Mouse (Mus musculus) lung, postnatal 0 days (tissue): ENCODE results near the gene Kdm1a. TPM values are rescaled to one million over a fixed set of nuclear protein-coding genes. Genes with fewer than 3 reads are reported as not detected.

Experiments
- ATAC-seq: fragments of 200-750 bp; cut with Nextera tagmentation; 2 replicates; pipeline ENCODE4 v1.8.0; 2017; ENCODE audit warnings: moderate library complexity
- DNase-seq: peaks from one replicate; pipeline ENCODE4 v3.0.0-alpha.2; 2016; ENCODE audit warnings: low spot score
- H3K27ac ChIP-seq: fragments of 300-500 bp; sonication (generic); 2 replicates; pipeline ENCODE4 v1.5.1; 2014; ENCODE audit warnings: antibody characterized with exemption, mild to moderate bottlenecking, low read length, mixed read lengths
- H3K27me3 ChIP-seq: fragments of 300-500 bp; sonication (generic); replicated peaks from 2 replicates; pipeline ENCODE4 v1.6.1; 2014; ENCODE audit warnings: low read length, mixed read lengths; ENCODE audit not compliant: insufficient read depth
- H3K36me3 ChIP-seq: fragments of 300-500 bp; sonication (generic); 2 replicates; pipeline ENCODE4 v1.6.1; 2014; ENCODE audit warnings: low read length, mixed read lengths; ENCODE audit not compliant: insufficient read depth
- H3K4me1 ChIP-seq: fragments of 300-500 bp; sonication (generic); 2 replicates; pipeline ENCODE4 v1.6.1; 2014; ENCODE audit warnings: antibody characterized with exemption, low read depth, low read length, mixed read lengths; ENCODE audit not compliant: insufficient read depth
- H3K4me2 ChIP-seq: fragments of 300-500 bp; sonication (generic); replicated peaks from 2 replicates; pipeline ENCODE4 v1.6.1; 2014; ENCODE audit warnings: low read depth, mild to moderate bottlenecking, low read length, moderate library complexity, mixed read lengths
- H3K4me3 ChIP-seq: fragments of 300-500 bp; sonication (generic); 2 replicates; pipeline ENCODE4 v1.5.1; 2014; ENCODE audit warnings: low read depth, low read length
- H3K9ac ChIP-seq: fragments of 300-500 bp; sonication (generic); replicated peaks from 2 replicates; pipeline ENCODE4 v1.6.1; 2014; ENCODE audit warnings: low read depth, mild to moderate bottlenecking
- H3K9me3 ChIP-seq: fragments of 300-500 bp; sonication (generic); 2 replicates; pipeline ENCODE4 v1.6.1; 2016; ENCODE audit warnings: low read length, mixed read lengths
- CTCF ChIP-seq: IDR thresholded peaks from 2 replicates; pipeline ENCODE4 v1.5.1; 2016; ENCODE audit warnings: antibody characterized with exemption, mild to moderate bottlenecking
- EP300 ChIP-seq: IDR thresholded peaks from 2 replicates; pipeline ENCODE4 v1.6.1; 2016; ENCODE audit warnings: antibody characterized with exemption, mild to moderate bottlenecking, control low read depth
- WGBS: fragments of 180-500 bp; shearing (Covaris S2); extraction: QIAGEN DNeasy Blood & Tissue Kit; methylation state at CpG from one replicate; pipeline ENCODE4 v1.1.7; 2014; 5-methylcytosine and 5-hydroxymethylcytosine counted together
- polyA plus RNA-seq: library from polyadenylated mRNA; unstranded; fragments of >200 nt; fragmentation: Nextera tagmentation; extraction: Ambion mirVana; gene quantifications from 2 replicates; pipeline ENCODE4 v1.2.1, GENCODE M21; 2015

The Kdm1a gene
- polyA plus RNA-seq, 1 experiment from 2014 or later: 21.0 TPM

DNA sequence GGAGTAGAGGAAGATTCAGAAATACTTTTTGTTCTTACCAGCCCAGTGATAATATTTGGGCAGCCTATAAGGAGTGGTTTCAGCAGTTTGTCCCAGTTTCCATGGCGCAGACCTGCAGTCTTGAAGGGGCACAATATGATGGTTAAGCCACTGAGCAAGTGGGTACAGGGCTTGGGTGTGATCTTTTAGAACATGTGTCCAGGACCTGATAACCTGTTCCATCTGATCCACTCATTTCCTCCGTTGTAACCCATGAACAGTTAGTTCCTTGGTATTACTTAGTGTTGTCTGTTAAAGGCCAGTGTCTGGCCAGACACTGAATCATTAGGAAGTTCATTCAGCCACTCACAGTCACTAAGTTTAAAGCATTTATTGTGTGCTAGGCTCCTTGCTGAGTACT is 78.2 kb downstream of the Kdm1a start:
- H3K9me3 ChIP-seq: no peaks in the 10 kb centered on the region
- H3K4me2 ChIP-seq: no peak overlapping the region
- no peak overlapping the region for H3K4me3 ChIP-seq

DNA sequence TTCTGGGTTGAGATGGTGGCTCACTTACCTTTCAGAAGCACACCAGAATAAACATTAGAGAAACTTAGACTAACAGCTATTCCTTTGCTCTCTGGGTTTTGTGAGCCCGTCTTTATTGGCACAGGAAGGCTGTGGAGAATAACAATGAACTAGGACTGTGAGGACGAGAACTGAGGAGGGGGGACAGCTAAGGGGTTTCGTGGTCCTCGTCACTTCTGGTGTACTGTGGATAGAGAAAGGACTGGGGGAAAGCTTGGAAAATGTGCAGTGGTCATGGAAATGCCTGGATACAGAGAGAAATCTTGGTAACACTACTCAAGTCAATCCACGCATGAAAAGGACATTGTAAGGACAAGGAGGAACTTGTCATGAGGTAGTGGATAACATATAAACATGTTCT is 80.6 kb downstream of the Kdm1a start:
- H3K27ac ChIP-seq: no peak overlapping the region
- no peak overlapping the region for H3K4me3 ChIP-seq
- H3K36me3 ChIP-seq: no peaks in the 10 kb centered on the region
- WGBS: 62% methylated on average over 5 of the region's 5 CpGs
- ATAC-seq: no peak
- TF ChIP-seq CTCF: no peak
- no peak for TF ChIP-seq EP300
- no peaks in the 10 kb centered on the region for H3K4me1 ChIP-seq
- no peaks in the 10 kb centered on the region for H3K27me3 ChIP-seq
- H3K9ac ChIP-seq: no peak overlapping the region
- no peak for DNase-seq
- no peak overlapping the region for H3K4me2 ChIP-seq
- no peaks in the 10 kb centered on the region for H3K9me3 ChIP-seq

More for the DNA sequence above, 78.2 kb downstream of the Kdm1a start:
- 88% methylated on average over 2 of the region's 2 CpGs for WGBS
- H3K9ac ChIP-seq: no peak overlapping the region
- H3K27me3 ChIP-seq: no peaks in the 10 kb centered on the region
- DNase-seq: no peak
- H3K4me1 ChIP-seq: no peaks in the 10 kb centered on the region
- TF ChIP-seq CTCF (no peak), EP300 (no peak)
- no peak overlapping the region for H3K27ac ChIP-seq
- no peak for ATAC-seq
- H3K36me3 ChIP-seq: no peaks in the 10 kb centered on the region

DNA sequence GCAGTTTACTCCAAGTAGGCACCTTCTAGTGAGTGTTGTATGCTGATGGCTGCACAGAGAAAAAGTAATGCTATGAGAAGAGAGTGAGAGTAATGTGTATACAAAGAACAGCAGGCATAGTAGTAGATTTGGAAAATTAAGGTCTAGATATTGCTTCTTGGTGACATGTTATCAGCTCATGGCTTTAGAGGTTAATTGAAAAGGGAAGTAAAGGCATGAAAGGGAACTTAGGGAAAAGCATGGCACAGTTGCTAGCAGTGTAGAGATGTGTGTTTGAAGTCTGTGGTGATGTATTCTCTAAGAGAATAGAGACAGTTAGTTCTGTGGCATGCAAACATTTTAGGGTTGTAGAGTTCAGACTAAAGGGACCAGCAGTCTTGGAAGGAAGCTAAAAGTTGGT is 82.7 kb downstream of the Kdm1a start:
- DNase-seq (no peak), ATAC-seq (no peak)
- Histone ChIP-seq H3K9ac (no peak overlapping the region), H3K27me3 (no peaks in the 10 kb centered on the region), H3K4me3 (no peak overlapping the region), H3K36me3 (no peaks in the 10 kb centered on the region), H3K9me3 (no peaks in the 10 kb centered on the region), H3K4me2 (no peak overlapping the region), H3K4me1 (no peaks in the 10 kb centered on the region), H3K27ac (no peak overlapping the region)
- no peak for TF ChIP-seq EP300
- no peak for TF ChIP-seq CTCF

DNA sequence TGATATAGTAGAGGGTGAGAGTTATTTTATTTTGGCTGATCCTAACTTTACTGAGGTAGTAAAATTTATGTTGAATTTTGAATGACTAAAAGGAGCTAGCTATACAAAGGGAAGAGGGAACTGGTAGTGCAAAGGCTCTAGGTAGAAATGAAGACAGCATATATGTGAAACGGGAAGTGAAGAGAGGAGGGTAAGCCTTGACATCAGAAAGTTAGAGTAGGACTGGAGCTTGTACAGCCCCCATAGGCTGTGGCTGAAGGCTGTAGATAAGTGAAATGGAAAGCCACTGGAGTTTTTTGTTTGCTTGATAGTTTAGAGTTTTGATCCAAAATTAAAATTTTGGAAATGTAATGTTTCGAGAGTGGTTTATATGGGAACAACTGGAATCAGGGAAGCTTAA is 83.9 kb downstream of the Kdm1a start:
- H3K36me3 ChIP-seq: no peaks in the 10 kb centered on the region
- 83% methylated on average over 2 of the region's 2 CpGs for WGBS
- TF ChIP-seq CTCF: no peak
- TF ChIP-seq EP300: no peak
- ATAC-seq (no peak), DNase-seq (no peak)
- no peaks in the 10 kb centered on the region for H3K9me3 ChIP-seq
- H3K4me2 ChIP-seq: no peak overlapping the region
- no peaks in the 10 kb centered on the region; the same call in 1 of the 2 replicates for H3K4me1 ChIP-seq
- H3K4me3 ChIP-seq: no peak overlapping the region
- no peaks in the 10 kb centered on the region for H3K27me3 ChIP-seq
- H3K27ac ChIP-seq: no peak overlapping the region
- no peak overlapping the region for H3K9ac ChIP-seq

DNA sequence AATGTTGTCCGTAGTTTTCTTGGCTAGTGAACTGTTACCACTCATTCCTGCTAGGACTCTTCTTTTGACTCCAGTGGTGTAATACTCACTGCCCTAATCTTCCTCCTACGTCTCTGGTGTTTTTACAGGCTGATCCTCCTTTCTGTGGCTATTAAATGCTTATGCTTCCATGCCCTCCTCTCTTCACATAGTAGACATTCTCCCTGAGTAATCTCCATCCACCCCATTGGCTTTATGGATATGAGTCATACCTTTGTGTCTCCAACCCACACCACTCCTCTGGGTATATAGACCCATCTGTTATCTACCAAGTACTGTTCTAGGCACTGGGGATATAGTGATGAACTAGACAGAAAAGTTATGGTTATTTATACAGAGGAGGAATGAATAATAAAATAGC is 84.4 kb downstream of the Kdm1a start:
- Histone ChIP-seq H3K4me3 (no peak overlapping the region), H3K9ac (no peak overlapping the region), H3K36me3 (no peaks in the 10 kb centered on the region), H3K27me3 (no peaks in the 10 kb centered on the region), H3K9me3 (no peaks in the 10 kb centered on the region), H3K27ac (no peak overlapping the region), H3K4me2 (no peak overlapping the region), H3K4me1 (no peaks in the 10 kb centered on the region; the same call in 1 of the 2 replicates)
- DNase-seq (no peak), ATAC-seq (no peak)
- TF ChIP-seq EP300 (no peak), CTCF (no peak)
- WGBS: 69% methylated on average over 2 of the region's 2 CpGs

DNA sequence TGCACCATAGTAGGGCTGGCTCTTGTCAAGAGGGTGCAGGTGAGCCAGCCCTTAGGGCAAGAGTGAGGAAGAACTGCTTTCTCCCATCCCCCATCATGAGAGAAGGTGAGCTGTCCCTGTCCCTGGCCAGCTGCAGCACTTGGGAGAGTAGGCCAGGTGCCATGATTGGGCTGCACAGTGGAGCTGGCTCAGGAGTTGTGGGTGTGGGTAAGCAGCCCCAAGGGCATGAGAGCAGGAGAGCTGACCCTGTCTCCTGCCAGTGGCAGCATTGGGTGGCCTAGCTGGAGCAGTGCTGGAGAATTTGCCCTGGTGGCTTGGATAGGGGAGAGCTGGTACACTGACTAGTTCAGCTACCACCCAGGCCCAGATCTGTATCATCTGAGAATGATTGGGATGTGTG is 89.6 kb downstream of the Kdm1a start:
- no peak overlapping the region for H3K4me2 ChIP-seq
- DNase-seq (no peak), ATAC-seq (no peak)
- no peaks in the 10 kb centered on the region for H3K27me3 ChIP-seq
- H3K4me3 ChIP-seq: no peak overlapping the region
- no peaks in the 10 kb centered on the region for H3K36me3 ChIP-seq
- H3K9ac ChIP-seq: no peak overlapping the region
- peaks cover 4% of the 10 kb centered on the region; the same call in 1 of the 2 replicates for H3K4me1 ChIP-seq
- TF ChIP-seq CTCF: no peak
- TF ChIP-seq EP300: no peak
- H3K27ac ChIP-seq: no peak overlapping the region
- no peaks in the 10 kb centered on the region for H3K9me3 ChIP-seq

DNA sequence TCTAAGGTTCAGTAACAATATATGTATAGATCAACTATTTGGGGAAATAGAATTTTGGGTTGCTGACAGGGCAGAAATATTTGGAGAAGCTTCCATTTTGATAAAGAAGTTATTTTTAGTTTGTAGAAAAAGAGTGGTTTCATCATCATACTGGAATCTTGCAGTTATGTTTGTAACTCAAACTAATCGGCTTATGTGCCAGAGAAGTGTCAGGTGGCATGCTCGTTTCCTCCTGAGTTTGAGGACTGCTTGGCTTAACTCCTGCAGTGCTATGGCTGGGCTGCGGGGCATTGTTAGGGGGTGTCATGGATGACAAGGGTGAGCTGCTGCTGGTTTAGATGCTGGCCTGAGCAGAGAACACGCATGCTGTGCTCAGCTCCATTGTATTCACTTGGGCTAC is 90.8 kb downstream of the Kdm1a start:
- Histone ChIP-seq H3K27ac (no peak overlapping the region), H3K27me3 (no peaks in the 10 kb centered on the region), H3K4me3 (no peak overlapping the region), H3K9ac (no peak overlapping the region), H3K9me3 (no peaks in the 10 kb centered on the region), H3K36me3 (no peaks in the 10 kb centered on the region), H3K4me1 (peaks cover 4% of the 10 kb centered on the region; the same call in 1 of the 2 replicates), H3K4me2 (no peak overlapping the region)
- TF ChIP-seq CTCF: no peak
- 34% methylated on average over 4 of the region's 4 CpGs for WGBS
- DNase-seq: peak; percentile 64
- ATAC-seq: no peak; the same call in 1 of the 2 replicates
